Mouse (Mus musculus) forebrain, embryonic 16.5 days (tissue): ENCODE measurements around the gene Katna1. TPM values are rescaled to one million over a fixed set of nuclear protein-coding genes. Genes with fewer than 3 reads are reported as not detected.

Experiments
- ATAC-seq: fragments of 200-750 bp; cut with Nextera tagmentation; 2 replicates; pipeline ENCODE4 v1.8.0; 2017; ENCODE audit warnings: mild to moderate bottlenecking, moderate library complexity
- H3K27ac ChIP-seq: fragments of 300-500 bp; sonication (generic); 2 replicates; pipeline ENCODE4 v1.5.1; 2014; ENCODE audit warnings: low read length, control low read depth
- H3K27me3 ChIP-seq: fragments of 300-500 bp; sonication (generic); replicated peaks from 2 replicates; pipeline ENCODE4 v1.6.1; 2014; ENCODE audit warnings: low read length; ENCODE audit not compliant: control insufficient read depth, insufficient read depth
- H3K36me3 ChIP-seq: fragments of 300-500 bp; sonication (generic); 2 replicates; pipeline ENCODE4 v1.6.1; 2014; ENCODE audit not compliant: control insufficient read depth, insufficient read depth
- H3K4me1 ChIP-seq: fragments of 300-500 bp; sonication (generic); replicated peaks from 2 replicates; pipeline ENCODE4 v1.6.1; 2014; ENCODE audit warnings: low read length; ENCODE audit not compliant: control insufficient read depth, insufficient read depth
- H3K4me2 ChIP-seq: fragments of 300-500 bp; sonication (generic); 2 replicates; pipeline ENCODE4 v1.6.1; 2014; ENCODE audit warnings: mild to moderate bottlenecking, low read length, control low read depth
- H3K4me3 ChIP-seq: fragments of 300-500 bp; sonication (generic); replicated peaks from 2 replicates; pipeline ENCODE4 v1.5.1; 2014; ENCODE audit warnings: mild to moderate bottlenecking, low read length, control low read depth
- H3K9ac ChIP-seq: fragments of 300-500 bp; sonication (generic); replicated peaks from 2 replicates; pipeline ENCODE4 v1.6.1; 2014; ENCODE audit warnings: low read depth, low read length, control low read depth
- H3K9me3 ChIP-seq: fragments of 300-500 bp; sonication (generic); 2 replicates; pipeline ENCODE4 v1.6.1; 2016; ENCODE audit warnings: low read length; ENCODE audit not compliant: control insufficient read depth
- WGBS: fragments of 180-500 bp; shearing (Covaris S2); extraction: QIAGEN DNeasy Blood & Tissue Kit; methylation state at CpG from one replicate; pipeline ENCODE4 v1.1.7; 2014; 5-methylcytosine and 5-hydroxymethylcytosine counted together
- polyA plus RNA-seq: library from polyadenylated mRNA; unstranded; fragments of >200 nt; fragmentation: Nextera tagmentation; extraction: Ambion mirVana; gene quantifications from 2 replicates; pipeline ENCODE4 v1.2.1, GENCODE M21; 2015

Gene Katna1
- polyA plus RNA-seq, result 39.8 and 45.2 TPM in 2 replicates

DNA sequence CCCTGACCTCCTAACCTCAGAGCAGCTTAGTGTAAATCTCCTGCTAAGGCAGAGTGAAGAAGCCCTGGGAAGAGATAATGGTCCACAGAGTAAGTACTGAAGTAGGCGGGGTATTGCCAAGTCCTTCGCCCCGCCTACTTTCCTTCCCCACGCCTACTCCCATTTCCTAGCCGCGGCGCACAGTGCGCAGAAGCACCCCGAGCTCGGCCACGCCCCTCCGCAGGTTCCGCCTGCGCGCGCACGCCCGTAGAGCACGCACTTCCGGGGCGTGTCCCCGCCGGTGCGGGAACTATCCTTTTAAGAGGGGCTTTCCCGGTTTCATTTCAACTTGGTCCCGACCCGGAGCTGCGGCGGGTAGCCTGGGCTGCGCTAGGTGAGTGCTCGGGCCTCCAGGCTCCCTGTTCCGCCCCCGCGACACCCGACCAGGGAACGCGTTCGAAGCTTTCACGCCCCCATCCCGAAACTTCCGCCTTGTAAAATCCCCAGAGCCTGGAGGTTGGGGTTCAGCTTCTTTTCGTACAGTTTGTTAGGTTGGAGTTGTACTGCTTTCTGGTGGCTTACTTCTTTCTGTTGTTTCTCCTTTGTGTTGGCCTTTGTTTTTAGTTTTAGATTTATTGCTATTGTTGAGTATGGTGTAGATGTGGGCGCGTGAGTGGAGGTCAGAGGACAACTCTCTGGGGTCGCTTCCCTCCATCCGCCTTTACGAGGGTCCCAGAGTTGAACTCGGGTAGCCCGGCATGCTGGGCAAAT is at the start of gene Katna1:
Gene Katna1 (plus strand): TSS at position 250 of the 750 bp plus-strand sequence.
- Histone ChIP-seq H3K36me3 (no peaks in the 10 kb centered on the region), H3K9me3 (no peaks in the 10 kb centered on the region), H3K4me1 (peaks cover 12% of the 10 kb centered on the region), H3K4me2 (peak within 1 kb of the TSS; percentile 92), H3K27ac (peak within 1 kb of the TSS; percentile 71), H3K9ac (peak within 1 kb of the TSS; percentile 73), H3K27me3 (no peaks in the 10 kb centered on the region), H3K4me3 (peak within 1 kb of the TSS; percentile 81)
- ATAC-seq, result peak; percentile 99
- WGBS, result under 1% methylated on average over 49 of the region's 49 CpGs

DNA sequence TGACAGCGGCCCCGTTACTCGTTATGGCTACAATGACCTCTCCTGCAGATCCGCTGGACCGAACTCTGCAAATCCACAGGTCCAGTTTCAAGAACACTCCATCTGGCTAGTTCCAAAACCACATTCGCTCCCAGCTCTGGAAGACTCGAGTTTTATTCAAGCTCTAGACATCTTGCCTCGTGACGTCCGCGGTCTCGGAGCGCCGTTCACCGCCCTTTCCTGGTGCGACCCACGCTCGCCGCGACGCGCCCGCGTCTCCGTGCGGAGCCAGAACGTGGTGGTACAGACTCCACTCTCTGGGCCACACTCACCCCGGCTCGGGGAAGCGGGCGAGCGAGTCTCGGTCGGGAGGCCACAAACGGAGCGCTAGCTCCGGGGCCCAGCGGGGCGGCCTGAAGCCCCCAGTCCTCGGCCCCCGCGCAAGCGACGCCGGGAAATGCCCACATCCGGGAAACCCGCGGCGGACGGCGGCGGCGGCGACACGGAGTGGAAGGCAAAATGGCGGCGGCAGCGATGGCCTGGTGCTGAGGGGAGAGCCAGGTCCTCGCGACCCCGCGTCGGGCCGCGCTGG is 45.0 kb upstream of the Katna1 start, which contains the start of the genes Pcmt1 and Lats1:
Gene Pcmt1 (minus strand): TSS at position 406 of the 571 bp plus-strand sequence.
Gene Lats1 (plus strand): TSS at position 484 of the 571 bp plus-strand sequence.
- Histone ChIP-seq H3K4me2 (peak within 1 kb of the TSS; percentile 85), H3K27me3 (no peaks in the 10 kb centered on the region), H3K9me3 (no peaks in the 10 kb centered on the region), H3K4me3 (peak within 1 kb of the TSS; percentile 93), H3K9ac (peak within 1 kb of the TSS; percentile 98), H3K4me1 (peaks cover 34% of the 10 kb centered on the region), H3K36me3 (peaks cover 10% of the 10 kb centered on the region), H3K27ac (peak within 1 kb of the TSS; percentile 95)
- under 1% methylated on average over 58 of the region's 65 CpGs for WGBS
- ATAC-seq, result peak; percentile 88

DNA sequence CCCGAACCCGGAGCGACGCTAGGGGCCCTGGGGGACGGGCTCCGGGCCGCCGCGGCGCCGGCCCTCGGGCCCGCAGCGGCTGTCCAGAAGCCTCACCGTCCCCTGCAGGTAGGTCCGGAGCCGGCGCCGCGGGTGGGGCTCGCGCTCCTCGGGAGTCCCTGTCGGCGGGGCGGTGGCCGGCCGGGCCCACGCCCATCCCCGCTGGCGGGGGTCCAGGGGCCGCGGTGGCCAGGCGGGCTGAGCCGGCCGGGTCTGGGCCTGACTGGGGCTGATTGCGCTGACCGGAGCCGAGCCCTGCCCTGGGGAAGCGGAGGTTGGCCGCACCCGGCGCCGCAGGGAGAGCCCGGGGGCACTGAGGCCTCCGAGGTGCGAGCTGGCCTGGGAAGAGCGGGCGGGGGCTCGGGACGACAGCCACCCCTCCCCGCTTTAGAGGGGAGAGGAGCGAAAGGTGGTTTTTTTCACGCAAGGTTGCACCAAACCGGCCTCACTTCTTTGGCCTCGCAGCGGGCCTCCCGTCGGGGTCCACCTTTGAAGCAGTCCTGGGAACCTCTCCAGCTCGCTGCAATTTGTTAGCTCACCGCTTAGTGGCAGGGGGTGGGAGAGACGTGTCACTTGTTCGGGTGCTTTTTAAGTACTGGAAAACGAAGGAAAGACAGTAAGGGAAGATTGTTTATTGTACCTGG is 44.3 kb upstream of the Katna1 start:
- Histone ChIP-seq H3K27ac (peak overlapping the region; percentile 95), H3K27me3 (no peaks in the 10 kb centered on the region), H3K4me2 (peak overlapping the region; percentile 47), H3K9me3 (no peaks in the 10 kb centered on the region), H3K36me3 (peaks cover 7% of the 10 kb centered on the region), H3K4me3 (peak overlapping the region; percentile 93), H3K9ac (peak overlapping the region; percentile 98), H3K4me1 (peaks cover 34% of the 10 kb centered on the region)
- under 1% methylated on average over 48 of the region's 64 CpGs for WGBS
- ATAC-seq, result peak; percentile 77

DNA sequence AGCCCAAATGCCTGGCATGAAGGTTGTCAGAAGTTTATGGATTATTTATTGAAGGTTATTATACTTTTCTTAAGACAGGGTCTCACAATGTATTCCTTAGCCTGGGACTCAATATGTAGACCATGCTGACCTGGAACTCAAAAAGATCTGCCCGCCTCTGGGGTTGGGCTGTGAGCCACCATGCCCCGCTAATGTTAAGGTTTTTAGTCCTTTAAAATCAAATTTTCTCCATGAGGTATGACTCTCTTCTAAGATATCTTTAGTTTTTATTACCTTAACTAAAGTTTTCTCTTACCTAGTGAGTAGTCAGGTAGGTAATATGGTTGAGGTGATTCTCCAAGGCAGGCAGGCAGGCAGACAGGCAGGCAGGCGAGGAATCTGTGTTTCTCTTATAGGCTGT is 43.6 kb upstream of the Katna1 start:
- Histone ChIP-seq H3K36me3 (peaks cover 5% of the 10 kb centered on the region), H3K4me1 (peaks cover 34% of the 10 kb centered on the region), H3K9ac (no peak overlapping the region), H3K9me3 (no peaks in the 10 kb centered on the region), H3K27me3 (no peaks in the 10 kb centered on the region), H3K4me2 (peak overlapping the region; percentile 47), H3K27ac (no peak overlapping the region), H3K4me3 (peak overlapping the region; percentile 93)
- WGBS, result 49% methylated on average over 3 of the region's 3 CpGs
- ATAC-seq, result no peak

DNA sequence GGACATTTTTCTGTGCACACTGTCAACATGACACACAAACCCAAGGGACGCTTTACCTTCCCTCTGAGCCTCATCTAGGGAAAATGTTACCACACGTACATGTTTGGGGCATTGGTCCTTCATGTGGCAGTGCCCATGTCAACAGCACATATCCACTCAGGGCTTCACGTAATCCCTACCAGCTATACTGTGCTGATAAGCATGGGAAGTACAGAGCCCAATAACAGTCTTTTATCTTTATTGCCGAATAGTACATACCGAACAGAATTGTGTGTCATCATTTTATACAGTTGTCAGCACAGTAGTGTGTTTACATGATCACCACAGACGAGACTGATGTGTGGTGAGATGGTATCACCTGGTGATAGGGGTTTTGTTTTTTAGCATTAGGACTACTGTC is 38.9 kb upstream of the Katna1 start:
- Histone ChIP-seq H3K4me1 (peaks cover 15% of the 10 kb centered on the region), H3K4me2 (no peak overlapping the region), H3K4me3 (no peak overlapping the region), H3K27ac (no peak overlapping the region), H3K27me3 (no peaks in the 10 kb centered on the region), H3K36me3 (0 out of 2 replicates have a peak, but pooled peaks cover under 1% of the 10 kb centered on the region), H3K9me3 (no peaks in the 10 kb centered on the region), H3K9ac (no peak overlapping the region)
- 91% methylated on average over 6 of the region's 6 CpGs for WGBS
- ATAC-seq, result no peak

DNA sequence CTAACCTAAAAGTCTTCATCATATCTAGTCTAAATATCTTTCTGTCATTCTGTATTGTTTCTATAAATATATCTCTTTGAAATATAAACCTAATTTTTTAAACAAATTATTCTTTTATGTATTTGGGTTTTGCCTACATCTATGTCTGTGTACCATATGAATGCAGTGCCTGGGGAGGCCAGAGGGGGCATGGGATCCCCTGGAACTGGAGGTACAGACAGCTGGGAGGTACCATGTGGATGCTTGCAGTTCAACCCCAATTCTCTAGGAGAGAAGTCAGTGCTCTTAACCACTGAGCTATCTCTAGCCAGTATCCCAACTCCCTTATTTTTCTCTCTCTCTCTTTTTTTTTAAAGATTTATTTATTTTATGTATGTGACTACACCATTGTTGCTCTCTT is 30.5 kb upstream of the Katna1 start:
- Histone ChIP-seq H3K4me2 (no peak overlapping the region), H3K27ac (no peak overlapping the region), H3K9me3 (no peaks in the 10 kb centered on the region), H3K9ac (no peak overlapping the region), H3K36me3 (peaks cover 37% of the 10 kb centered on the region), H3K4me3 (no peak overlapping the region), H3K27me3 (no peaks in the 10 kb centered on the region), H3K4me1 (no peaks in the 10 kb centered on the region)
- no peak for ATAC-seq

DNA sequence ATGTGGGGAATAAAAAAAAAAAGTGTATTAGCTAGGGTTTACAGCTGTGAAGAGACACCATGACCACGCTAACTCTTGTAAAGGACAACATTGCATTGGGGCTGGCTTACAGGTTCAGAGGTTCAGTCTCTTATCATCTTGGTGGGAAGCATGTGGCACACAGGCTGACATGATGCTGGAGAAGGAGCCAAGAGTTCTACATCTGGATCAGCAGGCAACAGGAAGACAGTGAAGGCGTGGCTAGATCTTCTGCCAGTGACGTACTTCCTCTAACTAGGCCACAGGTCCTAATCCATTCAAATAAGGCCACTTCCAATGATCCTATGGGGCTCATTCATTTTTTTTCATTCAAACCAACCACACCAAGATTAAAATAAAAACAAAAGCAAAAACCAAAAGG is 25.7 kb upstream of the Katna1 start:
- ATAC-seq, result no peak
- H3K4me2 ChIP-seq, result no peak overlapping the region
- H3K4me1 ChIP-seq, result no peaks in the 10 kb centered on the region
- no peaks in the 10 kb centered on the region for H3K27me3 ChIP-seq
- H3K27ac ChIP-seq, result no peak overlapping the region
- peaks cover 45% of the 10 kb centered on the region for H3K36me3 ChIP-seq
- H3K9me3 ChIP-seq, result no peaks in the 10 kb centered on the region
- H3K9ac ChIP-seq, result no peak overlapping the region
- 87% methylated on average over 3 of the region's 3 CpGs for WGBS
- H3K4me3 ChIP-seq, result no peak overlapping the region

DNA sequence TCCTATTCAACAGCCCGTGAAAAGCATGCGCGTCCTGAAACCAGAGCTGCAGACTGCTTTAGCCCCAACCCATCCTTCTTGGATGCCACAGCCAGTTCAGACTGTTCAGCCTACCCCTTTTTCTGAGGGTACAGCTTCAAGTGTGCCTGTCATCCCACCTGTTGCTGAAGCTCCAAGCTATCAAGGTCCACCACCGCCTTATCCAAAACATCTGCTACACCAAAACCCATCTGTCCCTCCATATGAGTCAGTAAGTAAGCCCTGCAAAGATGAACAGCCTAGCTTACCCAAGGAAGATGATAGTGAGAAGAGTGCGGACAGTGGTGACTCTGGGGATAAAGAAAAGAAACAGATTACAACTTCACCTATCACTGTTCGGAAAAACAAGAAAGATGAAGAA is 23.2 kb upstream of the Katna1 start:
- ATAC-seq, result no peak
- 98% methylated on average over 6 of the region's 6 CpGs for WGBS
- peaks cover 45% of the 10 kb centered on the region for H3K36me3 ChIP-seq
- no peak overlapping the region for H3K4me3 ChIP-seq
- H3K27ac ChIP-seq, result no peak overlapping the region
- no peak overlapping the region for H3K9ac ChIP-seq
- H3K9me3 ChIP-seq, result no peaks in the 10 kb centered on the region
- H3K27me3 ChIP-seq, result no peaks in the 10 kb centered on the region
- H3K4me1 ChIP-seq, result no peaks in the 10 kb centered on the region
- H3K4me2 ChIP-seq, result no peak overlapping the region

DNA sequence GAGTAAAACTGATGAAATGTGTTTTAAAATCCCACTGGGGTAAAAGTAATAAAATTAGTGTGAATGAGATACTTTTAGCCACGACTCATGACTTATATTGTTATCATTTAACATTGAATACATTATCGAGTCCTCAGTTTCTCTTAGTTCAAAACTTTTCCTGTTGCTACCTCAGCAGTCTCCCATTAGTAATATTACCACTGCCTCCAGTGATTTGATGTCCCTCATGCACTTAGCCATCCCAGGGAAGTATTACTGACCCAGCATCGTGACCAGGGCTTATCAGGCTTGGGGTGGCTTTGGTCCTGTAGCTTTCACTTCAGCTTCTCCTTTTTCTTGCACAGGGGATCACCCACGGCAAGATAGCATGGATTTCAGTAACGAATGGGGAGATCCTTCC is 15.7 kb upstream of the Katna1 start:
- Histone ChIP-seq H3K4me2 (no peak overlapping the region), H3K36me3 (peaks cover 33% of the 10 kb centered on the region), H3K4me3 (no peak overlapping the region), H3K27ac (no peak overlapping the region), H3K9me3 (no peaks in the 10 kb centered on the region), H3K4me1 (no peaks in the 10 kb centered on the region), H3K27me3 (no peaks in the 10 kb centered on the region), H3K9ac (no peak overlapping the region)
- ATAC-seq, result no peak
- WGBS, result 89% methylated on average over 5 of the region's 5 CpGs
